Mouse (Mus musculus): ENCODE measurements at regions not wholly inside any gene's neighbourhood (a gene's known extent, or its start where the extent isn't known, plus 50 kb on each side); places are given as distances from the start of the nearest gene placed in this dataset.

GRCm38 (mm10) chr5:103304975-103305374, 93.8 kb upstream of the Mapk10 start:
- Histone ChIP-seq H3K27me3 (replicated peaks) (no peaks in the 10 kb centered on the region), H3K9me3 (no peaks in the 10 kb centered on the region), H3K27ac (no peak overlapping the region), H3K36me3 (no peaks in the 10 kb centered on the region), H3K4me1 (0 out of 2 replicates have a peak, but pooled peaks cover under 1% of the 10 kb centered on the region), H3K9ac (no peak overlapping the region), H3K4me3 (no peak overlapping the region), H3K4me2 (replicated peaks) (no peak overlapping the region)
- ATAC-seq (ENCODE audit: low FRiP score, low read depth): no peak
- 84% methylated on average over 1 of the region's 1 CpGs for WGBS

- Histone ChIP-seq H3K4me3 (no peak overlapping the region), H3K9me3 (no peaks in the 10 kb centered on the region), H3K9ac (no peak overlapping the region), H3K4me2 (replicated peaks) (no peak overlapping the region), H3K36me3 (no peaks in the 10 kb centered on the region), H3K27me3 (replicated peaks) (no peaks in the 10 kb centered on the region), H3K4me1 (no peaks in the 10 kb centered on the region), H3K27ac (no peak overlapping the region)
- WGBS: 91% methylated on average over 10 of the region's 10 CpGs
- ATAC-seq (ENCODE audit: low FRiP score, low read depth): no peak
Measured at GRCm38 (mm10) chr5:103302744-103303143, 91.6 kb upstream of the Mapk10 start.

- H3K4me1 ChIP-seq: no peaks in the 10 kb centered on the region
- H3K9me3 ChIP-seq: no peaks in the 10 kb centered on the region
- no peak overlapping the region for H3K4me3 ChIP-seq
- no peaks in the 10 kb centered on the region for H3K36me3 ChIP-seq
- no peak overlapping the region for H3K4me2 ChIP-seq (replicated peaks)
- no peaks in the 10 kb centered on the region for H3K27me3 ChIP-seq (replicated peaks)
- WGBS: 62% methylated on average over 3 of the region's 3 CpGs
- no peak overlapping the region for H3K9ac ChIP-seq
- ATAC-seq (ENCODE audit: low FRiP score, low read depth): no peak
- H3K27ac ChIP-seq: no peak overlapping the region
Measured at GRCm38 (mm10) chr5:103301303-103301702, 90.2 kb upstream of the Mapk10 start.

GRCm38 (mm10) chr5:103293953-103294352, 82.8 kb upstream of the Mapk10 start:
- no peak overlapping the region for H3K9ac ChIP-seq
- H3K27ac ChIP-seq: no peak overlapping the region
- H3K4me1 ChIP-seq: no peaks in the 10 kb centered on the region
- no peak overlapping the region for H3K4me3 ChIP-seq
- 92% methylated on average over 3 of the region's 3 CpGs for WGBS
- no peak overlapping the region for H3K4me2 ChIP-seq (replicated peaks)
- no peaks in the 10 kb centered on the region for H3K9me3 ChIP-seq
- no peak for ATAC-seq (ENCODE audit: low FRiP score, low read depth)
- no peaks in the 10 kb centered on the region for H3K27me3 ChIP-seq (replicated peaks)
- no peaks in the 10 kb centered on the region for H3K36me3 ChIP-seq

GRCm38 (mm10) chr5:103291691-103292090, 80.6 kb upstream of the Mapk10 start:
- no peak overlapping the region for H3K4me3 ChIP-seq
- no peak overlapping the region for H3K9ac ChIP-seq
- 89% methylated on average over 9 of the region's 9 CpGs for WGBS
- no peaks in the 10 kb centered on the region for H3K27me3 ChIP-seq (replicated peaks)
- no peak overlapping the region for H3K27ac ChIP-seq
- no peaks in the 10 kb centered on the region for H3K4me1 ChIP-seq
- ATAC-seq (ENCODE audit: low FRiP score, low read depth): no peak
- no peaks in the 10 kb centered on the region for H3K9me3 ChIP-seq
- H3K4me2 ChIP-seq (replicated peaks): no peak overlapping the region
- no peaks in the 10 kb centered on the region for H3K36me3 ChIP-seq

- 93% methylated on average over 8 of the region's 8 CpGs for WGBS
- Histone ChIP-seq H3K27me3 (replicated peaks) (no peaks in the 10 kb centered on the region), H3K9ac (no peak overlapping the region), H3K4me2 (replicated peaks) (no peak overlapping the region), H3K9me3 (no peaks in the 10 kb centered on the region), H3K27ac (no peak overlapping the region), H3K36me3 (no peaks in the 10 kb centered on the region), H3K4me1 (no peaks in the 10 kb centered on the region), H3K4me3 (no peak overlapping the region)
- ATAC-seq (ENCODE audit: low FRiP score, low read depth): no peak
Measured at GRCm38 (mm10) chr5:103291219-103291618, 80.1 kb upstream of the Mapk10 start.

- Histone ChIP-seq H3K27me3 (replicated peaks) (no peaks in the 10 kb centered on the region), H3K4me2 (replicated peaks) (no peak overlapping the region), H3K4me1 (no peaks in the 10 kb centered on the region), H3K4me3 (no peak overlapping the region), H3K27ac (no peak overlapping the region), H3K9me3 (no peaks in the 10 kb centered on the region), H3K36me3 (no peaks in the 10 kb centered on the region), H3K9ac (no peak overlapping the region)
- no peak for ATAC-seq (ENCODE audit: low FRiP score, low read depth)
- WGBS: 92% methylated on average over 6 of the region's 6 CpGs
Measured at GRCm38 (mm10) chr5:103269206-103269605, 58.1 kb upstream of the Mapk10 start.

GRCm38 (mm10) chr5:103264903-103265302, 53.8 kb upstream of the Mapk10 start:
- Histone ChIP-seq H3K9me3 (no peaks in the 10 kb centered on the region), H3K36me3 (no peaks in the 10 kb centered on the region), H3K4me3 (no peak overlapping the region), H3K4me2 (replicated peaks) (no peak overlapping the region), H3K4me1 (no peaks in the 10 kb centered on the region), H3K27ac (no peak overlapping the region), H3K9ac (no peak overlapping the region), H3K27me3 (replicated peaks) (no peaks in the 10 kb centered on the region)
- ATAC-seq (ENCODE audit: low FRiP score, low read depth): no peak
- 84% methylated on average over 2 of the region's 2 CpGs for WGBS

GRCm38 (mm10) chr5:103261406-103261805, 50.3 kb upstream of the Mapk10 start:
- H3K36me3 ChIP-seq: no peaks in the 10 kb centered on the region
- no peak overlapping the region for H3K27ac ChIP-seq
- no peaks in the 10 kb centered on the region for H3K9me3 ChIP-seq
- WGBS: 91% methylated on average over 10 of the region's 10 CpGs
- no peak overlapping the region for H3K4me3 ChIP-seq
- no peaks in the 10 kb centered on the region for H3K27me3 ChIP-seq (replicated peaks)
- H3K4me1 ChIP-seq: no peaks in the 10 kb centered on the region
- no peak overlapping the region for H3K9ac ChIP-seq
- ATAC-seq (ENCODE audit: low FRiP score, low read depth): no peak
- H3K4me2 ChIP-seq (replicated peaks): no peak overlapping the region

Measured in neural tube, embryonic 12.5 days (tissue).